Mouse (Mus musculus) adrenal gland, postnatal 14 days (tissue): ENCODE measurements around the gene Cdyl. TPM values are rescaled to one million over a fixed set of nuclear protein-coding genes. Genes with fewer than 3 reads are reported as not detected.

Source experiments
- total RNA-seq: library from RNA; stranded (reverse); gene quantifications from 2 replicates; pipeline ENCODE4 v1.2.3, GENCODE M21; 2021

The Cdyl gene
- total RNA-seq, 1 experiment from 2014 or later = 20.2 TPM

Other genes with a start within 250 kb of the Cdyl start
- gene Rpp40, start 246.5 kb downstream of the Cdyl start, total RNA-seq = 12.8 and 14.8 TPM in 2 replicates